In genomic region chr7:137518028-137518576, GRCm38 (mm10) we compare ENCODE assay signal across 17 mouse cellular contexts.
DNase-seq lines count a peak whose midpoint lies in the region; ATAC-seq and TF ChIP-seq lines count a peak whose summit lies in the region.
"Had no signal": no experiment of that assay in that cellular context is flagged by ENCODE, and none has a peak within 500 bp of the region (broad histone marks: within the 10 kb centered on the region; RNA-seq: fewer than 3 reads in every experiment).

No protein-coding gene starts in this region.

- no peak for ATAC-seq in heart, embryonic 11.5 days (replicated peaks; ENCODE audit: insufficient number of reproducible peaks, low FRiP score, low TSS enrichment)
- ATAC-seq in limb, embryonic 15.5 days (ENCODE audit: insufficient number of reproducible peaks, low FRiP score, low TSS enrichment, low read depth) = peak; percentile 74
- no peak for ATAC-seq in megakaryocyte progenitor cell, adult 5-6 weeks (replicated peaks; ENCODE audit: poor library complexity)
- ATAC-seq in midbrain, postnatal 0 days (ENCODE audit: low FRiP score) = no peak
- ATAC-seq: liver, embryonic 12.5 days had no signal

- H3K4me1 ChIP-seq in heart, adult 2 months (ENCODE audit: control insufficient read depth, insufficient read depth, low read length) = no peaks in the 10 kb centered on the region
- no peaks in the 10 kb centered on the region for H3K4me1 ChIP-seq in heart, embryonic 11.5 days (ENCODE audit: control insufficient read depth, insufficient read depth, low read length)
- H3K4me1 ChIP-seq in limb, embryonic 15.5 days = peaks cover 21% of the 10 kb centered on the region
- H3K4me1 ChIP-seq in midbrain, postnatal 0 days (ENCODE audit: insufficient read depth, low read length) = no peaks in the 10 kb centered on the region
- H3K4me1 ChIP-seq: forebrain, embryonic 10.5 days; liver, embryonic 12.5 days had no signal

- 55% methylated on average over 5 of the region's 5 CpGs for WGBS in heart, adult 2 months
- WGBS in heart, embryonic 11.5 days (ENCODE audit: insufficient replicate concordance) = 53% methylated on average over 5 of the region's 5 CpGs
- 25% methylated on average over 5 of the region's 5 CpGs for WGBS in limb, embryonic 15.5 days
- 67% methylated on average over 5 of the region's 5 CpGs for WGBS in midbrain, postnatal 0 days

- H3K79me2 ChIP-seq in heart, adult 2 months (replicated peaks; ENCODE audit: control insufficient read depth, insufficient read depth, low read length) = no peaks in the 10 kb centered on the region

- no peaks in the 10 kb centered on the region for H3K36me3 ChIP-seq in heart, adult 2 months (ENCODE audit: control insufficient read depth, insufficient read depth, low read length)
- no peaks in the 10 kb centered on the region for H3K36me3 ChIP-seq in heart, embryonic 11.5 days (ENCODE audit: control insufficient read depth, insufficient read depth, low read length)
- no peaks in the 10 kb centered on the region for H3K36me3 ChIP-seq in limb, embryonic 15.5 days
- no peaks in the 10 kb centered on the region for H3K36me3 ChIP-seq in midbrain, postnatal 0 days (ENCODE audit: insufficient read depth, low read length)
- H3K36me3 ChIP-seq: forebrain, embryonic 10.5 days; liver, embryonic 12.5 days had no signal

- no peak for TF ChIP-seq POLR2A in heart, adult 2 months (IDR thresholded peaks at IDR 0.05; ENCODE audit: insufficient read depth, low read depth, low read length)

- H3K27ac ChIP-seq in heart, adult 2 months = no peak overlapping the region; the same call in 1 of the 2 replicates
- no peak overlapping the region for H3K27ac ChIP-seq in heart, embryonic 11.5 days (ENCODE audit: low read depth, low read length)
- peak overlapping the region; percentile 74 for H3K27ac ChIP-seq in limb, embryonic 15.5 days
- no peak overlapping the region for H3K27ac ChIP-seq in midbrain, postnatal 0 days (ENCODE audit: low read depth, low read length)
- H3K27ac ChIP-seq: forebrain, embryonic 10.5 days; liver, embryonic 12.5 days had no signal

- no peak overlapping the region for H3K9ac ChIP-seq in heart, adult 2 months (ENCODE audit: low read depth, low read length)
- no peak overlapping the region for H3K9ac ChIP-seq in heart, embryonic 11.5 days (ENCODE audit: low read depth, low read length)
- H3K9ac ChIP-seq in limb, embryonic 15.5 days = no peak overlapping the region
- no peak overlapping the region for H3K9ac ChIP-seq in midbrain, postnatal 0 days (replicated peaks; ENCODE audit: low read length, poor library complexity, severe bottlenecking)
- H3K9ac ChIP-seq: liver, embryonic 12.5 days had no signal

- H3K4me2 ChIP-seq in heart, embryonic 11.5 days = no peak overlapping the region
- no peak overlapping the region for H3K4me2 ChIP-seq in limb, embryonic 15.5 days
- H3K4me2 ChIP-seq in midbrain, postnatal 0 days (ENCODE audit: low read depth, low read length, poor library complexity, severe bottlenecking) = no peak overlapping the region
- H3K4me2 ChIP-seq: liver, embryonic 12.5 days; midbrain, embryonic 11.5 days had no signal

- no peak for TF ChIP-seq CTCF in heart, adult 2 months (IDR thresholded peaks at IDR 0.05)
- no peak for TF ChIP-seq CTCF in midbrain, postnatal 0 days (IDR thresholded peaks at IDR 0.05)

- no peak overlapping the region for H3K4me3 ChIP-seq in heart, adult 2 months
- H3K4me3 ChIP-seq in heart, embryonic 11.5 days (ENCODE audit: low read depth, low read length) = no peak overlapping the region
- H3K4me3 ChIP-seq in limb, embryonic 15.5 days = no peak overlapping the region
- no peak overlapping the region for H3K4me3 ChIP-seq in midbrain, postnatal 0 days (ENCODE audit: low read depth, low read length)
- H3K4me3 ChIP-seq: forebrain, embryonic 10.5 days; liver, embryonic 12.5 days; myocyte had no signal

- no peaks in the 10 kb centered on the region for H3K9me3 ChIP-seq in heart, embryonic 11.5 days (replicated peaks; ENCODE audit: control insufficient read depth, low read length)
- no peaks in the 10 kb centered on the region for H3K9me3 ChIP-seq in limb, embryonic 15.5 days
- H3K9me3 ChIP-seq in midbrain, postnatal 0 days (ENCODE audit: low read length) = no peaks in the 10 kb centered on the region
- H3K9me3 ChIP-seq: forebrain, embryonic 10.5 days; liver, embryonic 12.5 days had no signal

- H3K27me3 ChIP-seq in heart, adult 2 months (ENCODE audit: control insufficient read depth, insufficient read depth, low read length) = no peaks in the 10 kb centered on the region
- no peaks in the 10 kb centered on the region for H3K27me3 ChIP-seq in heart, embryonic 11.5 days (ENCODE audit: control insufficient read depth, insufficient read depth, low read length)
- H3K27me3 ChIP-seq in limb, embryonic 15.5 days = no peaks in the 10 kb centered on the region
- H3K27me3 ChIP-seq in midbrain, postnatal 0 days (ENCODE audit: insufficient read depth, low read length) = no peaks in the 10 kb centered on the region
- H3K27me3 ChIP-seq: liver, embryonic 12.5 days had no signal

- no peak for TF ChIP-seq EP300 in heart, adult 2 months (IDR thresholded peaks at IDR 0.05; ENCODE audit: insufficient read depth, low read depth, low read length)

- intact Hi-C loops in heart, adult 2 months (cut with DNase I) = no loop called here
- intact Hi-C loops in gastrocnemius, postnatal 36 days (cut with DNase I) = no loop called here

- DNase-seq in heart, adult 2 months = peak; percentile 39 to 40
- DNase-seq in fibroblast of lung, adult 2 months (ENCODE audit: low read depth) = peak; percentile 36
- peak; percentile 29 to 46 for DNase-seq in gastrocnemius, postnatal 36 days
- DNase-seq in spleen, postnatal 14 days (ENCODE audit: low spot score in 2 of 2) = no peak
- DNase-seq in midbrain, postnatal 0 days (ENCODE audit: low spot score) = no peak
- DNase-seq: adrenal gland, postnatal 14 days; B cell, adult 2 months; cerebellum, postnatal 14 days; right cerebral cortex, postnatal 14 days; thymus, postnatal 4 days had no signal

Comparison
In these comparisons a context has a peak if more than half of its experiments do, and no peak if none do; other contexts are left out.
1. DNase-seq: peak in heart, adult 2 months (2 of 2), fibroblast of lung, adult 2 months (single experiment) and gastrocnemius, postnatal 36 days (2 of 2); none in spleen, postnatal 14 days (0 of 2) and midbrain, postnatal 0 days (single experiment).